Mouse (Mus musculus) CH12.LX (cell line): ENCODE data around the gene Hmx1. TPM values are rescaled to one million over a fixed set of nuclear protein-coding genes. Genes with fewer than 3 reads are reported as not detected.

Experiments used
- DNase-seq: peaks from one replicate; pipeline ENCODE4 v3.0.0-alpha.2; 2013; ENCODE audit errors: extremely low read depth
- H3K27ac ChIP-seq: 2 replicates; pipeline ENCODE4 v1.5.1; 2012; ENCODE audit warnings: low read depth, mild to moderate bottlenecking, control low read depth, moderate library complexity; ENCODE audit not compliant: insufficient read depth
- H3K27me3 ChIP-seq: replicated peaks from 2 replicates; pipeline ENCODE3; 2012; ENCODE audit warnings: inconsistent platforms
- H3K36me3 ChIP-seq, 2 experiments: replicated peaks in 1 of 2; 2 replicates each; pipeline versions ENCODE3 to v1.6.1; 2012; ENCODE audit warnings: inconsistent platforms in 1 of 2, low read length in 1 of 2, mild to moderate bottlenecking in 1 of 2, mixed read lengths in 1 of 2, moderate library complexity in 1 of 2; ENCODE audit not compliant: control insufficient read depth in 1 of 2, insufficient read depth in 1 of 2
- H3K4me1 ChIP-seq, 2 experiments: 2 replicates each; pipeline ENCODE4 v1.6.1; 2012; ENCODE audit warnings: inconsistent platforms in 1 of 2, moderate library complexity in 1 of 2; ENCODE audit not compliant: insufficient read depth in 2 of 2, control insufficient read depth in 1 of 2
- H3K4me2 ChIP-seq: 2 replicates; pipeline ENCODE4 v1.6.1; 2012; ENCODE audit warnings: low read depth, mild to moderate bottlenecking, control low read depth; ENCODE audit not compliant: poor library complexity, insufficient read depth, severe bottlenecking
- H3K4me3 ChIP-seq, 3 experiments: fragments of 150-350 bp in 1 of 3; sonication (generic) in 1 of 3; replicated peaks in 1 of 3; 2 replicates each; pipeline versions ENCODE3 to v1.5.1; 2011 to 2012; ENCODE audit warnings: low read depth in 2 of 3, low read length in 2 of 3, mild to moderate bottlenecking in 2 of 3, moderate library complexity in 2 of 3, control low read depth in 1 of 3, improper control_type of control experiment in 1 of 3, inconsistent platforms in 1 of 3, mixed read lengths in 1 of 3; ENCODE audit not compliant: poor library complexity in 1 of 3
- H3K79me2 ChIP-seq: replicated peaks from 2 replicates; pipeline ENCODE4 v1.6.1; 2012; ENCODE audit warnings: mild to moderate bottlenecking, moderate library complexity; ENCODE audit not compliant: control insufficient read depth, poor library complexity, insufficient read depth, severe bottlenecking; ENCODE audit errors: extremely low read depth
- H3K9ac ChIP-seq: 2 replicates; pipeline ENCODE4 v1.6.1; 2012; ENCODE audit warnings: low read depth, mild to moderate bottlenecking, control low read depth, moderate library complexity; ENCODE audit not compliant: insufficient read depth
- H3K9me3 ChIP-seq: replicated peaks from 2 replicates; pipeline ENCODE3; 2012; ENCODE audit warnings: low read length, inconsistent platforms, mixed read lengths
- CHD2 ChIP-seq: IDR thresholded peaks from 2 replicates; pipeline ENCODE4 v1.6.1; 2011; ENCODE audit warnings: low read length, improper control_type of control experiment
- CTCF ChIP-seq, 2 experiments: IDR thresholded peaks in 1 of 2; conservative IDR thresholded peaks in 1 of 2; 2 replicates each; pipeline ENCODE4 v1.5.1; 2011 to 2012; ENCODE audit warnings: low read depth in 2 of 2, low read length in 2 of 2, improper control_type of control experiment in 1 of 2, inconsistent platforms in 1 of 2, mild to moderate bottlenecking in 1 of 2, moderate library complexity in 1 of 2
- E2F4 ChIP-seq: IDR thresholded peaks from 2 replicates; pipeline ENCODE4 v1.6.1; 2011; ENCODE audit warnings: low read depth, low read length, improper control_type of control experiment; ENCODE audit not compliant: insufficient replicate concordance
- ELF1 ChIP-seq: IDR thresholded peaks from 2 replicates; pipeline ENCODE4 v1.6.1; 2014; ENCODE audit warnings: low read depth, mild to moderate bottlenecking, inconsistent platforms, low read length, improper control_type of control experiment
- HCFC1 ChIP-seq: IDR thresholded peaks from 2 replicates; pipeline ENCODE4 v1.6.1; 2012; ENCODE audit warnings: low read depth, mild to moderate bottlenecking, inconsistent platforms, low read length, improper control_type of control experiment
- IRF4 ChIP-seq: IDR thresholded peaks from 2 replicates; pipeline ENCODE4 v1.6.1; 2014; ENCODE audit warnings: low read depth, mild to moderate bottlenecking, inconsistent platforms, low read length, improper control_type of control experiment
- KAT2A ChIP-seq: IDR thresholded peaks from 2 replicates; pipeline ENCODE4 v1.6.1; 2012; ENCODE audit warnings: low read length, improper control_type of control experiment, inconsistent platforms; ENCODE audit not compliant: insufficient replicate concordance
- MAFK ChIP-seq: IDR thresholded peaks from 2 replicates; pipeline ENCODE4 v1.6.1; 2011; ENCODE audit warnings: low read length, improper control_type of control experiment; ENCODE audit not compliant: insufficient replicate concordance
- MAX ChIP-seq: IDR thresholded peaks from 2 replicates; pipeline ENCODE4 v1.6.1; 2011; ENCODE audit warnings: low read length, improper control_type of control experiment
- MAZ ChIP-seq: IDR thresholded peaks from 2 replicates; pipeline ENCODE4 v1.6.1; 2012; ENCODE audit warnings: low read depth, mild to moderate bottlenecking, inconsistent platforms, low read length, improper control_type of control experiment, moderate library complexity
- MEF2A ChIP-seq: IDR thresholded peaks from 2 replicates; pipeline ENCODE4 v1.6.1; 2014; ENCODE audit warnings: low read depth, mild to moderate bottlenecking, inconsistent platforms, low read length, improper control_type of control experiment, borderline replicate concordance
- MYC ChIP-seq: IDR thresholded peaks from 2 replicates; pipeline ENCODE4 v1.6.1; 2011; ENCODE audit warnings: low read depth, mild to moderate bottlenecking, improper control_type of control experiment, low read length
- NELFE ChIP-seq: IDR thresholded peaks from 2 replicates; pipeline ENCODE4 v1.6.1; 2011; ENCODE audit warnings: low read depth, low read length, improper control_type of control experiment
- NRF1 ChIP-seq: IDR thresholded peaks from 2 replicates; pipeline ENCODE4 v1.6.1; 2014; ENCODE audit warnings: low read depth, mild to moderate bottlenecking, inconsistent platforms, low read length, improper control_type of control experiment, moderate library complexity
- POLR2AphosphoS2 ChIP-seq: IDR thresholded peaks from 2 replicates; pipeline ENCODE4 v1.6.1; 2011; ENCODE audit warnings: low read depth, low read length, improper control_type of control experiment
- RAD21 ChIP-seq: IDR thresholded peaks from 2 replicates; pipeline ENCODE4 v1.6.1; 2011; ENCODE audit warnings: low read depth, mild to moderate bottlenecking, low read length, improper control_type of control experiment, moderate library complexity
- RCOR1 ChIP-seq: conservative IDR thresholded peaks from 2 replicates; pipeline ENCODE4 v1.6.1; 2012; ENCODE audit warnings: low read depth, mild to moderate bottlenecking, inconsistent platforms, low read length, improper control_type of control experiment
- SMC3 ChIP-seq: IDR thresholded peaks from 2 replicates; pipeline ENCODE4 v1.6.1; 2011; ENCODE audit warnings: low read depth, low read length, improper control_type of control experiment
- UBTF ChIP-seq: IDR thresholded peaks from 2 replicates; pipeline ENCODE4 v1.6.1; 2012; ENCODE audit warnings: low read depth, mild to moderate bottlenecking, inconsistent platforms, low read length, improper control_type of control experiment, moderate library complexity
- ZMIZ1 ChIP-seq: IDR thresholded peaks from 2 replicates; pipeline ENCODE4 v1.6.1; 2012; ENCODE audit warnings: low read depth, mild to moderate bottlenecking, inconsistent platforms, low read length, improper control_type of control experiment
- dilution Hi-C: fragments of 300-500 bp; cut with MboI; formaldehyde crosslinking; loops from 2 replicates; pipeline ENCODE4 v1.14.3; 2020; ENCODE audit warnings: low sequenced_read_pairs; ENCODE audit not compliant: extremely low pct_unique_long_range_greater_than_20kb, extremely low pct_ligation_motif_present
- in situ Hi-C: fragments of 300-500 bp; cut with MboI; formaldehyde crosslinking; loops from 3 replicates; pipeline ENCODE4 v1.14.3; 2019; ENCODE audit warnings: low sequenced_read_pairs, low pct_ligation_motif_present, low pct_unique_long_range_greater_than_20kb, mixed read lengths
- polyA plus RNA-seq: library from polyadenylated mRNA; unstranded; fragments of >175 nt; gene quantifications from 2 replicates; pipeline ENCODE4 v1.2.1, GENCODE M21; 2012; ENCODE audit warnings: low read depth; ENCODE audit not compliant: insufficient read length
- total RNA-seq, 2 experiments: library from RNA; depleted of rRNA; stranded (reverse); fragments of 300-350 nt in 1 of 2; fragments of >200 nt in 1 of 2; gene quantifications; 2 replicates each; pipeline ENCODE4 v1.2.3; 2012 to 2014

Gene Hmx1
- total and polyA plus RNA-seq, 3 experiments, result not detected

DNA sequence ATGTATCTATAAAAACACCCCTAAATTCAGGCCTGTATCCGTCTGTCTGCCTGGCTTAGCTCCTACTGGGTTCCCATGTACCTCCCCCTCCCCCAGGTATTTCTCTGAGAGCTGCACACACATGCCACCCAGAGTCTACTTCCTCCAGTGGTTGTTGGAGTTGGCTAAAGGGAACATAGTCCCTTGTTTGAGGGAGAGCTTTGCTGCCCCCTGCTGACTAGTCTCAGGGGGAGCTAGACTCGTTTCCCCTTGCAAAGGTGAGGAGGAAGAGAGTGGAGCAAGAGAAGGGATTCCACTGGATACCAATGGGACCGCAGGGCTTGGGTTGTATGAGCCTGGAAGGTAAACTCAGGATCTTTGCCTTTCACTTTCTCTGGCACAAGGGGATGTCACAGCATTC is 40.1 kb upstream of the Hmx1 start:
- Histone ChIP-seq H3K9ac (no peak overlapping the region), H3K27me3 (peaks cover 86% of the 10 kb centered on the region), H3K36me3 (no peaks in the 10 kb centered on the region), H3K79me2 (no peaks in the 10 kb centered on the region), H3K9me3 (no peaks in the 10 kb centered on the region), H3K4me2 (no peak overlapping the region), H3K4me3 (no peak overlapping the region), H3K4me1 (peaks cover 0 to 3% of the 10 kb centered on the region in 2 experiments; a peak in 2 of 4 replicates), H3K27ac (no peak overlapping the region)
- dilution Hi-C loops (no loop called here), in situ Hi-C loops (loop anchor here (5.0 kb wide), 1 partner anchor 171 kb away; no protein-coding TSS in a partner anchor)
- TF ChIP-seq CHD2 (0 out of 2 replicates have a peak, but pooled peaks have one; percentile 32), IRF4 (0 out of 2 replicates have a peak, but pooled peaks have one; percentile 1), UBTF (no peak), CTCF (conservative IDR thresholded peaks at IDR 0.05 in 1 of 2, IDR thresholded peaks at IDR 0.05 in 1 of 2; ENCODE audit: low read depth in 2 of 2, low read length in 2 of 2) (peak; percentile 46 to 83; a peak in 3 of 4 replicates), NELFE (0 out of 2 replicates have a peak, but pooled peaks have one; percentile 29), KAT2A (no peak), SMC3 (peak; percentile 69), RAD21 (peak; percentile 79), ELF1 (no peak)
- DNase-seq, result peak; percentile 58

DNA sequence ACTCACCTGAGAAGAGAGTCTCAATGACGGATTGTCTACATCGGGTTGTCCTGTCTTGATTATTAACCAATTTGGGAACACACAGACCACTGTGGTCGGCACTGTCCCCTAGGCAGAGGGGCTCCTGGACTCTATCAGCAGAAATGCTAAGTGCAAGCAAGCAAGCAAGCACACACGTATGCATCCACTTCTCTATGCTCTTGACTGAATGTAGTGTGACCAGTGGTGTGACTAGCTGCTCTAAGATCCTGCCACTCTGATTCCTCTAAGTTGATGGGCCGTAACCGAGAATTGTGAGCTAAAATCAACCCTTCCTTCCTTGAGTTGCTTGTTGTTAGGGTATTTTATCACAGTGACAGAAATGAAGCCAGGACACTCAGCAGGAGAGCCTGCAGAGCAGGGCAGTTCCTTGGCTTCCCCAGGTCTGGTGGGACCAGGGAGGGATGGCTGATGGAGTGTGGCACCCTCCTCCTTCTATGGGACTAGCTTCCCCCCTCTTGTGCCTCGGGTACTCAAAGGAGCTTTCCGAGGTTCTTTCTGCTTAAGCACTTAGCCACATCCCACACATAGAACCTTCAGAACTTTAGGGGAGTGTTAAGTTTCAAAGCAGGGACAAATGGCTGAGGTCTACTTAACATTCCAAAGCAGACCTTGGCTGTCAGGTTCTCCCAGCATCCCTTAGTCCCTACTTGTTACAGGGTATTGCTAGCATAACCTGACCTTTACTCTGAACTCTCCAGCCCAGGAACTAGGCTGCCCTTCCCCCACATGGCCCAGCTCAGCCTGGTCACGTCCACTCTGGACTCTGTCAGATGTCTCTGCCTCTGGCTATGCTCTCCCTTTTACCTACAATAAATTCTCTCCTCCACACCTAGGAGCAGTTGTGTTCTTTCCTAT is 31.1 kb upstream of the Hmx1 start:
- no peaks in the 10 kb centered on the region for H3K36me3 ChIP-seq
- no peaks in the 10 kb centered on the region for H3K9me3 ChIP-seq
- no peaks in the 10 kb centered on the region for H3K4me1 ChIP-seq
- in situ Hi-C loops (no loop called here), dilution Hi-C loops (no loop called here)
- DNase-seq, result no peak
- no peaks in the 10 kb centered on the region for H3K79me2 ChIP-seq
- no peak overlapping the region for H3K27ac ChIP-seq
- peaks cover 85% of the 10 kb centered on the region for H3K27me3 ChIP-seq
- H3K4me3 ChIP-seq, result no peak overlapping the region
- H3K9ac ChIP-seq, result no peak overlapping the region
- H3K4me2 ChIP-seq, result no peak overlapping the region
- TF ChIP-seq UBTF (no peak), SMC3 (no peak), RCOR1 (no peak), KAT2A (no peak), MAX (no peak), MAZ (no peak), NRF1 (no peak), HCFC1 (no peak), MYC (no peak), MAFK (no peak), E2F4 (no peak), POLR2AphosphoS2 (no peak), IRF4 (no peak), ZMIZ1 (no peak), MEF2A (no peak), CTCF (conservative IDR thresholded peaks at IDR 0.05 in 1 of 2, IDR thresholded peaks at IDR 0.05 in 1 of 2; ENCODE audit: low read depth in 2 of 2, low read length in 2 of 2) (no peak)
